Mouse (Mus musculus) spleen, postnatal 4 days (tissue): ENCODE measurements around the gene AU022751.
"Not testable (repeated sequence)": the region's sequence is repeated elsewhere in the genome, so short reads cannot be mapped to it uniquely, and the experiment has no call there.

Source experiments
- DNase-seq, 2 experiments: peaks; one replicate each; pipeline ENCODE4 v3.0.0; 2022; ENCODE audit warnings: low spot score in 2 of 2

AU022751 gene

GRCm38 (mm10) chrX:6082954-6083680 is at the start of gene AU022751:
Gene AU022751, minus strand, starts transcription at chrX:6083419.
- peak in 1 of 2 experiments; percentile 56 for DNase-seq

- DNase-seq: no peak
Observed at GRCm38 (mm10) chrX:6091996-6092757, 9.0 kb upstream of the AU022751 start.

- no peak for DNase-seq
Observed at GRCm38 (mm10) chrX:6091547-6091946, 8.3 kb upstream of the AU022751 start.

GRCm38 (mm10) chrX:6061563-6061962 is 21.7 kb downstream of the AU022751 start:
- no peak for DNase-seq

- DNase-seq: not testable (repeated sequence)
Observed at GRCm38 (mm10) chrX:6047936-6048614, 35.1 kb downstream of the AU022751 start.

- not testable (repeated sequence) for DNase-seq
Observed at GRCm38 (mm10) chrX:6047066-6047935, 35.9 kb downstream of the AU022751 start, which contains the start of gene Nudt11. Gene Nudt11, plus strand, starts transcription at chrX:6047453.
